Mouse (Mus musculus) limb, embryonic 11.5 days (tissue): ENCODE measurements around the gene Arhgef3. TPM values are rescaled to one million over a fixed set of nuclear protein-coding genes. Genes with fewer than 3 reads are reported as not detected.

Source experiments
- ATAC-seq: fragments of 200-750 bp; cut with Nextera tagmentation; 2 replicates; pipeline ENCODE4 v1.8.0; 2017; ENCODE audit warnings: low read depth; ENCODE audit not compliant: insufficient number of reproducible peaks, low FRiP score, low TSS enrichment
- DNase-seq: peaks from one replicate; pipeline ENCODE4 v3.0.0-alpha.2; 2015; ENCODE audit warnings: low spot score
- H3K27ac ChIP-seq: fragments of 300-500 bp; sonication (generic); replicated peaks from 2 replicates; pipeline ENCODE4 v1.5.1; 2014; ENCODE audit warnings: low read depth, mild to moderate bottlenecking, low read length
- H3K27me3 ChIP-seq: fragments of 300-500 bp; sonication (generic); 2 replicates; pipeline ENCODE4 v1.6.1; 2014; ENCODE audit warnings: mild to moderate bottlenecking, low read length, mixed read lengths; ENCODE audit not compliant: control insufficient read depth, insufficient read depth
- H3K36me3 ChIP-seq: fragments of 300-500 bp; sonication (generic); 2 replicates; pipeline ENCODE4 v1.6.1; 2014; ENCODE audit warnings: mild to moderate bottlenecking, low read length, moderate library complexity, mixed read lengths; ENCODE audit not compliant: control insufficient read depth, insufficient read depth
- H3K4me1 ChIP-seq: fragments of 300-500 bp; sonication (generic); 2 replicates; pipeline ENCODE4 v1.6.1; 2014; ENCODE audit warnings: low read length, mixed read lengths; ENCODE audit not compliant: control insufficient read depth, insufficient read depth
- H3K4me2 ChIP-seq: fragments of 300-500 bp; sonication (generic); 2 replicates; pipeline ENCODE4 v1.6.1; 2014; ENCODE audit warnings: low read depth, mild to moderate bottlenecking, moderate library complexity; ENCODE audit not compliant: severe bottlenecking
- H3K4me3 ChIP-seq: fragments of 300-500 bp; sonication (generic); 2 replicates; pipeline ENCODE4 v1.5.1; 2014; ENCODE audit warnings: low read depth, low read length
- H3K9ac ChIP-seq: fragments of 300-500 bp; sonication (generic); 2 replicates; pipeline ENCODE4 v1.6.1; 2014; ENCODE audit warnings: mild to moderate bottlenecking, low read length
- H3K9me3 ChIP-seq: fragments of 300-500 bp; sonication (generic); 2 replicates; pipeline ENCODE4 v1.6.1; 2016; ENCODE audit warnings: low read length; ENCODE audit not compliant: control insufficient read depth
- WGBS: fragments of 180-500 bp; shearing (Covaris S2); extraction: QIAGEN DNeasy Blood & Tissue Kit; methylation state at CpG from one replicate; pipeline ENCODE4 v1.1.7; 2014; 5-methylcytosine and 5-hydroxymethylcytosine counted together
- polyA plus RNA-seq: library from polyadenylated mRNA; unstranded; fragments of >200 nt; fragmentation: Nextera tagmentation; extraction: Ambion mirVana; gene quantifications from 2 replicates; pipeline ENCODE4 v1.2.1, GENCODE M21; 2014

Arhgef3 gene
- polyA plus RNA-seq, 1 experiment from 2014 or later: 17.8 TPM

DNA sequence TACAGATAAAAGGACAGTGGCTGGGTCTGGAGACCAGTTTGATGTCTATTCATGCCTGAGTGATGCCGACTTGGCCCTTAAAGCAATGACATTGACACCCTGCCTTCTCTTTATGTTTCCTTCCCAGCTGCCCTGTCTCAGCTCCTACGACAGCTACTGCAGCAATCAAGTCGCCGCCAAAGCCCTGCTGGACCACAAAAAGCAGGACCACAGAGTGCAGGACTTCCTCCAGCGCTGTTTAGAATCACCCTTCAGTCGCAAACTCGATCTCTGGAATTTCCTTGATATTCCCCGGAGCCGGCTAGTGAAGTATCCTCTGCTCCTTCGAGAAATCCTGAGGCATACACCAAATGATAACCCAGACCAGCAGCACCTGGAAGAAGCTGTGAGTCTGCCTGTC, 279.1 kb downstream of the Arhgef3 start:
- no peaks in the 10 kb centered on the region for H3K4me1 ChIP-seq
- ATAC-seq (no peak), DNase-seq (no peak)
- H3K4me2 ChIP-seq: no peak overlapping the region
- no peak overlapping the region for H3K9ac ChIP-seq
- no peak overlapping the region for H3K27ac ChIP-seq
- H3K36me3 ChIP-seq: no peaks in the 10 kb centered on the region
- no peaks in the 10 kb centered on the region for H3K27me3 ChIP-seq
- 42% methylated on average over 10 of the region's 10 CpGs for WGBS
- no peak overlapping the region for H3K4me3 ChIP-seq
- H3K9me3 ChIP-seq: no peaks in the 10 kb centered on the region

GRCm38 (mm10) chr14:27396424-27396823, 281.7 kb downstream of the Arhgef3 start:
- Histone ChIP-seq H3K4me3 (no peak overlapping the region), H3K27ac (no peak overlapping the region), H3K9me3 (no peaks in the 10 kb centered on the region), H3K4me2 (no peak overlapping the region), H3K4me1 (no peaks in the 10 kb centered on the region), H3K27me3 (no peaks in the 10 kb centered on the region), H3K36me3 (no peaks in the 10 kb centered on the region), H3K9ac (no peak overlapping the region)
- WGBS: 78% methylated on average over 7 of the region's 7 CpGs
- ATAC-seq: no peak
- no peak for DNase-seq

DNA sequence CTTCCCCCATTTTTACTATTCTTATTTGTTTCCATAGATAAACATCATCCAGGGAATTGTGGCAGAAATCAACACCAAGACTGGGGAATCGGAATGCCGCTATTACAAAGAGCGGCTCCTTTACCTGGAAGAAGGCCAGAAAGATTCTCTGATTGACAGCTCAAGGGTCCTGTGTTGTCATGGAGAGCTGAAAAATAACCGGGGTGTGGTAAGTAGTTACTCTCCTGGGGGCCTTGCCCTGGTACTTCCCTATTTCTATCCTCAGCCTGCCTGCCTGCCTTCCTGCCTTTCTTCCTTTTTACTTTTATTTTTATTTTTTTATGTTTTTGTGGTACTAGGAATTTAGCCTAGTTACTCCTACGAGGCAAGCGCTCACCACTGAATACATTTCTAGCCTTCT, 282.8 kb downstream of the Arhgef3 start:
- ATAC-seq (no peak), DNase-seq (no peak)
- no peak overlapping the region for H3K4me3 ChIP-seq
- H3K9ac ChIP-seq: no peak overlapping the region
- H3K36me3 ChIP-seq: no peaks in the 10 kb centered on the region; the same call in 1 of the 2 replicates
- WGBS: 96% methylated on average over 6 of the region's 6 CpGs
- no peaks in the 10 kb centered on the region for H3K27me3 ChIP-seq
- H3K4me1 ChIP-seq: no peaks in the 10 kb centered on the region
- no peaks in the 10 kb centered on the region for H3K9me3 ChIP-seq
- no peak overlapping the region for H3K27ac ChIP-seq
- no peak overlapping the region for H3K4me2 ChIP-seq

DNA sequence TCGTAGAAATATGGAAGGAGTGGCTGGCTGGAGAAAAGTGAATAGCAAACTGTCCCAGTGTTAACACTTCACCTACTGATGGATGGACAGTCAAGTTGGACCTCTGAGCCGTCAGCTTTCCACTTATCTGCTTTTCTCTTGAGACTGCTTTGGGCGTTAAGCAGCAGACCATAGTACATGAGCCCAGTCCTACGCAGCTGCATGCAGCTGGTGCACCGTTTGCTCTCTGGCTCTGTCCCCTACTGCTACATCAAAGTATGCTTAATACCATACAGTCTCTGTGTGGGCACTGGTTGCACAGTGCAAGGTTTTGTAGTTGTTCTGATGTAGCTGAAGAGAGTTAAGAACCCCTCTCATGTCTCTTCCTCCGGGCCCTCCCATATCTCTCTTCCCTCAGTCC, 285.8 kb downstream of the Arhgef3 start:
- DNase-seq (no peak), ATAC-seq (no peak)
- Histone ChIP-seq H3K36me3 (no peaks in the 10 kb centered on the region; the same call in 1 of the 2 replicates), H3K9me3 (no peaks in the 10 kb centered on the region), H3K27me3 (no peaks in the 10 kb centered on the region), H3K4me2 (no peak overlapping the region), H3K27ac (no peak overlapping the region), H3K9ac (no peak overlapping the region), H3K4me3 (no peak overlapping the region), H3K4me1 (no peaks in the 10 kb centered on the region)
- 90% methylated on average over 6 of the region's 6 CpGs for WGBS

GRCm38 (mm10) chr14:27401717-27402278, 287.1 kb downstream of the Arhgef3 start:
- H3K9me3 ChIP-seq: no peaks in the 10 kb centered on the region
- H3K4me3 ChIP-seq: no peak overlapping the region
- no peak for ATAC-seq
- no peak overlapping the region for H3K9ac ChIP-seq
- H3K4me2 ChIP-seq: no peak overlapping the region
- 84% methylated on average over 12 of the region's 12 CpGs for WGBS
- no peaks in the 10 kb centered on the region for H3K27me3 ChIP-seq
- no peak overlapping the region for H3K27ac ChIP-seq
- H3K36me3 ChIP-seq: no peaks in the 10 kb centered on the region; the same call in 1 of the 2 replicates
- no peak for DNase-seq
- H3K4me1 ChIP-seq: no peaks in the 10 kb centered on the region

DNA sequence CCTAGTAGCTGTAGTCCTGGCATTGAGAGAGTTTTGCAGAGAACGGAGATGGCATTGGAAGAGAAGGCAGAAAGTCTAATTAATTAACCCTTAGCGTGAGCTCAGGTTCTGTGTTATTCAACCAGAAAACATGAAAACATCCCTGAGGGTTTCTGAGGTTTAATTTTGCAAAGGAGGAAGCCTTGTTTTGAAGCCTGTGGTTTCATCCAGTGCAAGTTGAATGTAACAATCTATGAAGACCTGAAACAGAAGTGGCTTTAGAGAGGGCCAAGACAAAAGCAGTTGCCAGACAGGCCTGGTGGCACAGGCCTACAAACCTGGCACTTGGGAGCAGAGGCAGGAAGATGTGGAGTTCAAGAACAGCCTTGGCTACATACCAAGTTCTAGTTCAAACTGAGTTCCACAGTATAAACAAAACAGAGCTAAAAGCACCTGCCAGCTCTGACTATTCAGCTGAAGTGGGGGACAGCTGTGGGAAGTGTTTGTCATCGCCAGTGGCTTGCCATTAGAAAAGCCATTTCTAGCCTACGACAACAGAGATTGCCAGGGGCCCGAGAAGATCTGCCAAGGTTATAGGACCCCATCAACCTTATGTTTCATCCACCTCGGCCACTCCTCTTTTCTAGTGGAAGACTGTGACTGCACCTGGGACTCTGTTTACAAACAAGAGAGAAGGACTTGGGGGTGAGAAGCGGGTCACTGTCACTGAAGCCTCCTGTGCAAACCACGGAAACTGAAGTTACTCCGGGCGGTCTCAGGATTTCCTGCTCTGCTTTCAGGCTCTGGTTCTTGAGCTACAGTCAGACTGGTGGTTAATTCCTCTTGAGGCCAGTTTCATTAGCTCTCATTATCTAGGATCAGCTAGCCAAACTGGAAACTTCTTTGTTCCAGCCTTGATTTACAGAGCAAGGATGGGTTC, 287.9 kb downstream of the Arhgef3 start:
- Histone ChIP-seq H3K9me3 (no peaks in the 10 kb centered on the region), H3K4me1 (no peaks in the 10 kb centered on the region), H3K9ac (no peak overlapping the region), H3K4me2 (no peak overlapping the region), H3K27ac (no peak overlapping the region; the same call in 1 of the 2 replicates), H3K27me3 (no peaks in the 10 kb centered on the region), H3K36me3 (no peaks in the 10 kb centered on the region; the same call in 1 of the 2 replicates), H3K4me3 (no peak overlapping the region)
- 88% methylated on average over 10 of the region's 10 CpGs for WGBS
- ATAC-seq (no peak), DNase-seq (no peak)

GRCm38 (mm10) chr14:27405452-27405851, 290.8 kb downstream of the Arhgef3 start:
- no peaks in the 10 kb centered on the region for H3K9me3 ChIP-seq
- no peaks in the 10 kb centered on the region; the same call in 1 of the 2 replicates for H3K36me3 ChIP-seq
- no peaks in the 10 kb centered on the region for H3K27me3 ChIP-seq
- no peak overlapping the region for H3K4me3 ChIP-seq
- no peak overlapping the region for H3K27ac ChIP-seq
- no peak overlapping the region for H3K4me2 ChIP-seq
- ATAC-seq (no peak), DNase-seq (no peak)
- H3K4me1 ChIP-seq: no peaks in the 10 kb centered on the region
- 88% methylated on average over 4 of the region's 4 CpGs for WGBS
- no peak overlapping the region for H3K9ac ChIP-seq

- no peaks in the 10 kb centered on the region for H3K27me3 ChIP-seq
- WGBS: 92% methylated on average over 2 of the region's 2 CpGs
- DNase-seq (no peak), ATAC-seq (no peak)
- no peak overlapping the region for H3K4me3 ChIP-seq
- H3K9me3 ChIP-seq: no peaks in the 10 kb centered on the region
- H3K36me3 ChIP-seq: no peaks in the 10 kb centered on the region; the same call in 1 of the 2 replicates
- H3K9ac ChIP-seq: no peak overlapping the region
- no peak overlapping the region for H3K4me2 ChIP-seq
- no peak overlapping the region for H3K27ac ChIP-seq
- no peaks in the 10 kb centered on the region for H3K4me1 ChIP-seq
Measured at GRCm38 (mm10) chr14:27405947-27406346, 291.2 kb downstream of the Arhgef3 start.
